Mouse (Mus musculus) heart, postnatal 4 days (tissue): Measurements from ENCODE around the gene Vmn2r109. TPM values are rescaled to one million over a fixed set of nuclear protein-coding genes. Genes with fewer than 3 reads are reported as not detected.
"Not testable (repeated sequence)": the region's sequence is repeated elsewhere in the genome, so short reads cannot be mapped to it uniquely, and the experiment has no call there.

Source experiments
- DNase-seq: peaks from one replicate; pipeline ENCODE4 v3.0.0; 2021
- total RNA-seq, 2 experiments: library from RNA; stranded (reverse); gene quantifications; 2 replicates each; pipeline ENCODE4 v1.2.3; 2021

The Vmn2r109 gene
- not detected for total RNA-seq

DNA sequence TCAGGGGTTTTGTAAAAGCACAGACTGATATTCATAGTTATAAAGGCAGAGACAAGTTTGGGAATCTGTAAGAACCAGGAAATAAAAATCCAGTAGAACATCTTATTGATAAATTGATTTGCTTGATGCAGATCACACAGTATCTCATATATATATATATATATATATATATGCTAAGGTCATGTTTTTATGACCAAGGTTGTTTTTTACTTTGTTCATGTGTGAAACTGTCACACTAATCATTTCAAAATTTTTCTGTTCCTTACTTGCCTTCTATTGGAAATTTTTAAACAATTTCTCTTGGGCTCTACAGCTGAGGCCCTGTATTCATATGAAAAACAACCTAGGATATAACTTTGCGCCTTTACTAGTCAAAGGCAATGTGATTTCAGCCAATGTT is at the start of gene Vmn2r109:
Gene Vmn2r109 (minus strand): TSS at position 101 of the 400 bp plus-strand sequence.
- DNase-seq: no peak

DNA sequence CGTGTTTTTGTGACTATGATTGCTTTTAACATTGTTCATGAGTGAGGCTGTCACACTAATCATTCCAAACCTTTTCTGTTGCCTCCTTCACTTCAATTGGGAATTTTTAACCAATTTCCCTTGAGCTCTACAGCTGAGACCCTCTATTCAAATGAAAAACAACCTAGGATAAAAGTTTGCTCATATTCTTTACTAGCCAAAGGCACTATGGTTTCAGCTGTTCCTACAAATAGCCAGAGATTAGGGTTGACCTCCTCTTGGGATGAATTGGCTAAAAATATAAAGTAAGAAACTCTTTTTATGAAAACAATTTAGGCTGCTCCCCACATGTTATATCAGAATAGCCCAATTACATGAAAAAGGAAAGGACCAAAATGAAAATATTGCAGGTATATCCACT is 31.8 kb upstream of the Vmn2r109 start, which contains the start of gene Vmn2r110:
Gene Vmn2r110 (minus strand): TSS at position 101 of the 400 bp plus-strand sequence.
- DNase-seq: no peak

DNA sequence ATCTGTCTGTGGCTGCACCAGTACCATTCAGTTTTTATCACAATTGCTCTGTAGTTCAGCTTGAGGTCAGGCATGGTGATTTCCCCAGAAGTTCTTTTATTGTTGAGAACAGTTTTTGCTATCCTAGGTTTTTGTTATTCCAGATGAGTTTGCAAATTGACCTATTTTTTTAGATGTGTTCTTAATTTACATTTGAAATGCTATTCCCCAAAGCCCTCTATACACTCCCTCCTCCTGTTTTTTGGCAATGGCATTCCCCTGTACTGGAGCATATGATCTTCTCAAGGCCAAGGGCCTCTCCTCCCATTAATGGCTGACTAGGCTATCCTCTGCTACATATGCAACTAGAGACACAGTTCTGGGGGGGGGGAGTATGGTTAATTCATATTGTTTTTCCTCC is 56.3 kb downstream of the Vmn2r109 start:
- DNase-seq: not testable (repeated sequence)

DNA sequence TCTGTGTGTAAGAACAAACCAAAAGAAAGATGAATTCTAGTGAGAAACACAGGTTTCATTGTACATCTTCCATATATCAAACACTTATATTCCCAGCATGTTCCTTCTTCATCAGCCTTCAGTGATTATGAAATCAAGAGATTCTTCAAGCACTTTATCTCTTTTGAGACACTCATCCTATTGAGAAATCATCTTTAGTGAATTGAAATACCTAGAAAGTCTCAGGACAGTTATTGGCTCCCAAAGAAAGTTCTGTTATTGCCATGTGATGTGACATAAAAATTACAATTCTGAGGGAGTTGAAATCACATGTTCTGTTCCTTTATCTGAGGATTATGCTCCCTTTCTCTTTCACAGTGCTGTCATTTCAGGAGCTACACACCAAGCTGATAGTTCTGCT is 66.7 kb downstream of the Vmn2r109 start, which contains the start of gene Vmn1r225:
Gene Vmn1r225 (plus strand): TSS at position 301 of the 400 bp plus-strand sequence.
- DNase-seq: no peak

Other genes starting within 250 kb of the Vmn2r109 start
- not detected for gene Vmn2r107, start 219.5 kb downstream of the Vmn2r109 start, total RNA-seq
- not detected for gene Vmn1r224, start 150.6 kb downstream of the Vmn2r109 start, total RNA-seq
- not detected for gene Vmn2r108, start 83.4 kb downstream of the Vmn2r109 start, total RNA-seq
- not detected for gene Vmn1r225, start 66.6 kb downstream of the Vmn2r109 start, total RNA-seq
- not detected for gene Vmn2r110, start 31.7 kb upstream of the Vmn2r109 start, total RNA-seq
- gene Fpr-rs3, start 60.1 kb upstream of the Vmn2r109 start, total RNA-seq: not detected
- gene Vmn1r226, start 118.1 kb upstream of the Vmn2r109 start, total RNA-seq: not detected
- gene Vmn1r227, start 165.1 kb upstream of the Vmn2r109 start, total RNA-seq: not detected
- not detected for gene Vmn1r228, start 221.4 kb upstream of the Vmn2r109 start, total RNA-seq
- under 1 TPM in 1 of 2 experiments, not detected in 1; 0.02 TPM for gene Vmn1r229, start 246.8 kb upstream of the Vmn2r109 start, total RNA-seq